Mouse (Mus musculus): ENCODE data around the gene Nop58. TPM values are rescaled to one million over a fixed set of nuclear protein-coding genes. Genes with fewer than 3 reads are reported as not detected.

Gene Nop58
- total RNA-seq, 2 experiments from 2014 or later = 53.8 to 59.4 TPM

Other genes starting within 250 kb of the Nop58 start
- 1 to 10 TPM; 6.4 to 6.7 TPM for gene Fzd7, start 202.5 kb upstream of the Nop58 start, total RNA-seq (2021)
- under 1 TPM; 0.35 to 0.45 TPM for gene Gm973, start 168.7 kb upstream of the Nop58 start, total RNA-seq (2021)
- 10 to 100 TPM; 62.5 to 73.8 TPM for gene Sumo1, start 14.1 kb upstream of the Nop58 start, total RNA-seq (2021)
- gene Bmpr2, start 78.4 kb downstream of the Nop58 start, total RNA-seq (2021) = 10 to 100 TPM; 51.1 to 52.2 TPM
- 10 to 100 TPM; 15.8 to 26.9 TPM for gene Fam117b, start 228.0 kb downstream of the Nop58 start, total RNA-seq (2021)

Data from heart, postnatal 10 days (tissue).